Mouse (Mus musculus): Measurements from ENCODE around the gene Tle2. TPM values are rescaled to one million over a fixed set of nuclear protein-coding genes. Genes with fewer than 3 reads are reported as not detected.

Gene Tle2
- polyA plus RNA-seq, 1 experiment from 2014 or later, result 23.6 TPM

DNA sequence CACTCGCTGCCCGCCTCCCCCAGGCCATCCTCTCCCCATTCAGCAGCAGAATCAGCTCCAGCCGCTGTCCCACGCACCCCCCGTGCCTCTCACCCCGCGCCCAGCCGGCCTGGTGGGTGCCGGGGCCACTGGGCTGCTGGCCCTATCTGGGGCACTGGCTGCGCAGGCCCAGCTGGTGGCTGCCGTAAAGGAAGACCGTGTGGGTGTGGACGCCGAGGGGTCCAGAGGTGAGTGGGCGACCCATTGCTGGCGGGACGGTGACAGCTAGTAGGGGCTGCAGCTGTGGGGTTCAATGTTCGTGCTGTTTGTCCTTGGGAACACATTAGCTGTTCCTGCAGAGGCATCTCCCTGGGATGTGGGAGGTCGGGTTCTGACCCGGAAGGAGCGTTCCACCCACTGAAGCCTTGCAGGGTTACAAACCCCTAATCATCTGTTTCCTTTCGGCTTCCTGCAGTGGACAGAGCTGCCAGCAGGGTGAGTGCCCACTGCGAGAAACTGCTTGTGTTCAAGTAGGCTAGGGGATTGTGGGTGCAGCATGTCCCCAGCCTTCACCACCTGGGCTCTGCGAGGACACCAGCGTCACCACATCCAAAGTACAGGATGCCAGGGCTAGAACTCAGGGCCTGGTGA, 6.2 kb downstream of the Tle2 start:
- Histone ChIP-seq H3K4me1 (replicated peaks) (peaks cover 16% of the 10 kb centered on the region), H3K27me3 (peaks cover 3% of the 10 kb centered on the region; the same call in 1 of the 2 replicates), H3K9me3 (replicated peaks) (no peaks in the 10 kb centered on the region), H3K4me2 (no peak overlapping the region), H3K9ac (no peak overlapping the region), H3K27ac (no peak overlapping the region), H3K36me3 (peaks cover 5% of the 10 kb centered on the region; the same call in 1 of the 2 replicates), H3K4me3 (no peak overlapping the region)
- 50% methylated on average over 25 of the region's 25 CpGs for WGBS
- ATAC-seq (replicated peaks; ENCODE audit: insufficient number of reproducible peaks, insufficient read depth, low FRiP score, low read depth), result no peak

DNA sequence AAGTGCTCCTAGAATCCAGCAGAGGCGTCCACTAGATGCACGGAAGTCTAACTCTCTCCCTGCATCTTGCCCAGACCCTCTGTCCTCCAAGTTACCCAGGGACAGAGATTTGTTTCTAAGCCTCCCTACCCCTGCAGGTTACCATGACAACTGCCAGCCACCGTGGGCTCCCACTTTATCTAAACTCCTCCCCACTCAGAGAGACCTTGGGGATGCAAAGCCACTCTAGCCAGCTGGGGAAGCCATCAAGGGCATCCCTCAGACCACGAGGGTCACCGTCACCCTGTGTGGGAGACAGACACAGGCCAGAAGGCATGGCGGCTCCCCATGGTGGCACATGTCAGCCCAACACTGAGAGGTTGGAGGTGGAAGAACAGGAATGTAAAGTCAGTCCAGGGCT, 9.0 kb downstream of the Tle2 start:
- peaks cover 8% of the 10 kb centered on the region for H3K4me1 ChIP-seq (replicated peaks)
- H3K36me3 ChIP-seq, result peaks cover 22% of the 10 kb centered on the region
- no peak overlapping the region for H3K27ac ChIP-seq
- H3K4me3 ChIP-seq, result no peak overlapping the region
- WGBS, result 52% methylated on average over 6 of the region's 6 CpGs
- peaks cover 5% of the 10 kb centered on the region for H3K27me3 ChIP-seq
- no peak overlapping the region for H3K4me2 ChIP-seq
- H3K9me3 ChIP-seq (replicated peaks), result no peaks in the 10 kb centered on the region
- ATAC-seq (replicated peaks; ENCODE audit: insufficient number of reproducible peaks, insufficient read depth, low FRiP score, low read depth), result no peak
- H3K9ac ChIP-seq, result no peak overlapping the region

DNA sequence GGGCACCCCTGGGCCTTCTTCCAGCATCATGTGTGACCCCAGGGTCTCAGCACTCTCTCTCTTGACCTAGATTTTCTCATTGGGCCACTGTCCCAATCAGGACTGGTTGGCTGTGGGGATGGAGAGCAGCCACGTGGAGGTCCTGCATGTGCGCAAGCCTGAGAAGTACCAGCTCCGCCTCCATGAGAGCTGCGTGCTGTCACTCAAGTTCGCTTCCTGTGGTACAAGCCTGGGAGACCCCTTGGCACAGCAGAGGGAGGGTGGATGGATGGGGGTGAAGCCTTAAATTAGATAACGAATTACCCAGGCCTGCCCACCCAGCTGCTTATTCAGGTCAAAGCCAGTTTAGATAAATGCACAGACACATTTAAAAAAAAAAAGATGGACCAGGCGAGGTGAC, 14.4 kb downstream of the Tle2 start:
- Histone ChIP-seq H3K4me1 (replicated peaks) (no peaks in the 10 kb centered on the region), H3K27ac (no peak overlapping the region), H3K4me3 (no peak overlapping the region), H3K36me3 (peaks cover 27% of the 10 kb centered on the region), H3K9me3 (replicated peaks) (no peaks in the 10 kb centered on the region), H3K4me2 (no peak overlapping the region), H3K27me3 (peaks cover 6% of the 10 kb centered on the region), H3K9ac (no peak overlapping the region)
- no peak for ATAC-seq (replicated peaks; ENCODE audit: insufficient number of reproducible peaks, insufficient read depth, low FRiP score, low read depth)
- WGBS, result 61% methylated on average over 7 of the region's 7 CpGs

DNA sequence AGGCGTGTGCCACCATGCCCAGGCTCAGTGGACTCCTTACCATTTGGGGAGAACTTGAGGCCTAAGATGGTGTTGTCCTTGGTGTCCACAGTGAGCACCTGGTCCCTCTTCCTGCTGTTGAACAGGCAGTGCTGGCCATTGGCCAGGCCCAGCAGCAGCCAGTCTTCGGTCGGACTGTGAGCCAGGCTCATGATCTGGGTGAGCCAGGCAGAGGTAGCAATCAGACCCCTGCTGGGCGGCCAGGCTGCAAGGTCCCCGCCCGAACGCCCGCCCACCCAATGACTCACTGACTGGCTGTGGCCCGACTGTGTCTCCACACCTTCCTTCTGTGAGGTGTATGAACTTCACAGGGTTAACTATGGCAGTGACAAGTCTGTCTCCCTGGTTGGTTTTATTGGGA, 17.5 kb downstream of the Tle2 start:
- no peak for ATAC-seq (replicated peaks; ENCODE audit: insufficient number of reproducible peaks, insufficient read depth, low FRiP score, low read depth)

DNA sequence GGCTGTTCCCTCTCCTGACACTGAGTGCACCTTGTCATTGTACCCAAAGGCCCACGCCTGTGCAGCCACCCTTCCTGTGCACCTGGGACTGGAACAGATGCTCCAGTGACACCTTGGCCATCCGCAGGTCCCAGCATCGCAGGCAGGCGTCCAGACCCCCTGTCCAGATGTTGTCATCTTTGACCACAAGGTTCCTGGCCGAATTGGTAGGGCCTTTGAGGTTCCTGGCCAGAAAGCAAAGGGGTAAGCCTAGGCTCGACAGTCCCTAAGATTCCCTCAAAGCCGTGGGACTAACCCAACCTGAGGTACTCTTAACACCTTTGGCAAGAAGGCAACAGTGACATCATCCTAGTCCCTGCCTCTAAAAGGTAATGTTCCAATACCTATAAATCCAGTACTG, 18.3 kb downstream of the Tle2 start:
- Histone ChIP-seq H3K27me3 (peaks cover 16% of the 10 kb centered on the region), H3K4me3 (no peak overlapping the region), H3K9ac (no peak overlapping the region), H3K4me1 (replicated peaks) (peaks cover 24% of the 10 kb centered on the region), H3K36me3 (peaks cover 10% of the 10 kb centered on the region), H3K27ac (no peak overlapping the region), H3K4me2 (no peak overlapping the region), H3K9me3 (replicated peaks) (no peaks in the 10 kb centered on the region)
- no peak for ATAC-seq (replicated peaks; ENCODE audit: insufficient number of reproducible peaks, insufficient read depth, low FRiP score, low read depth)
- WGBS, result 76% methylated on average over 7 of the region's 7 CpGs

More for the DNA sequence above, 17.5 kb downstream of the Tle2 start:
- Histone ChIP-seq H3K4me3 (no peak overlapping the region), H3K4me1 (replicated peaks) (peaks cover 16% of the 10 kb centered on the region), H3K27ac (no peak overlapping the region), H3K9ac (no peak overlapping the region), H3K9me3 (replicated peaks) (no peaks in the 10 kb centered on the region), H3K36me3 (peaks cover 13% of the 10 kb centered on the region), H3K4me2 (no peak overlapping the region), H3K27me3 (peaks cover 19% of the 10 kb centered on the region)
- 60% methylated on average over 9 of the region's 9 CpGs for WGBS

DNA sequence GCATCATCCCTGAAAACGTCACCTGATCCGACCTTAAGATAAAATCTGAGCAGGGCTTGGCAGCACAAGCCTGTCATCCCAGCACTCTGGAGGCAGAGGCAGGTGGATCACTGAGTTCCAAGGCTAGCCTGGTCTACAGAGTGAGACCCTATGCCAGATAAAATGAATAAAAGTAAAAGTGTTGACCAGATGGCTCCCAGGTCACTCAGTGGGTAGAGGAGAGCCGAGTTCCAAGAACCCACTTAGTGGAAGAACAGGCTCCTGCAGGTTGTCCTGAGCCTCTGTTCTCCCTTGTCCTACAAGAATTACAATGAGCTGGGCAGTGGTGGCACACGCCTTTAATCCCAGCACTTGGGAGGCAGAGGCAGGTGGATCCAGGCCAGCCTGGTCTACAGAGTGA, 18.9 kb downstream of the Tle2 start:
- no peak overlapping the region for H3K4me3 ChIP-seq
- H3K36me3 ChIP-seq, result peaks cover 6% of the 10 kb centered on the region; the same call in 1 of the 2 replicates
- no peaks in the 10 kb centered on the region for H3K9me3 ChIP-seq (replicated peaks)
- peaks cover 28% of the 10 kb centered on the region for H3K4me1 ChIP-seq (replicated peaks)
- peaks cover 16% of the 10 kb centered on the region for H3K27me3 ChIP-seq
- no peak overlapping the region for H3K27ac ChIP-seq
- H3K9ac ChIP-seq, result no peak overlapping the region
- no peak overlapping the region for H3K4me2 ChIP-seq
- WGBS, result 65% methylated on average over 4 of the region's 4 CpGs
- no peak for ATAC-seq (replicated peaks; ENCODE audit: insufficient number of reproducible peaks, insufficient read depth, low FRiP score, low read depth)

DNA sequence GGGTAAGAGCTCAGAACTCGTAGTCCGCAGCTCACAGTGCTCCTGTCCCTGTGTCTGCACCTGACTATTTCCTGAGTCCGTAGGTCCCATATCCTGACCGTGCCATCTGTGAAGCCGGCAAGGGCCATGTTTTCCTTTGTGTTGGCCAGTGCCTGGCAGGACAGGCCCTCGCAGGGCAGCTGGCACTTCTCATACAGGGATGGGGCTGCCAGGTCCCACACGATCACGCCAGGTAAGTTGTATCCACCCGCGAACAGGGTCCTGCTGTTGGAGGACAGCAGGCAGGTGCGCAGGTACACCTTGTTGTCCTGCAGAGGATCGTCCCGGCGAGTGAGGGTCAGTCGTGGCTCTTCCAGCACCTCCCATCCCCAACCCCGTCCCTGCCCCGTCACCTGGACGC, 19.6 kb downstream of the Tle2 start:
- 71% methylated on average over 18 of the region's 18 CpGs for WGBS
- peaks cover 28% of the 10 kb centered on the region for H3K4me1 ChIP-seq (replicated peaks)
- ATAC-seq (replicated peaks; ENCODE audit: insufficient number of reproducible peaks, insufficient read depth, low FRiP score, low read depth), result no peak
- H3K36me3 ChIP-seq, result peaks cover 6% of the 10 kb centered on the region; the same call in 1 of the 2 replicates
- H3K4me3 ChIP-seq, result no peak overlapping the region
- H3K27me3 ChIP-seq, result peaks cover 16% of the 10 kb centered on the region
- no peak overlapping the region for H3K9ac ChIP-seq
- H3K27ac ChIP-seq, result no peak overlapping the region
- no peaks in the 10 kb centered on the region for H3K9me3 ChIP-seq (replicated peaks)
- no peak overlapping the region for H3K4me2 ChIP-seq

DNA sequence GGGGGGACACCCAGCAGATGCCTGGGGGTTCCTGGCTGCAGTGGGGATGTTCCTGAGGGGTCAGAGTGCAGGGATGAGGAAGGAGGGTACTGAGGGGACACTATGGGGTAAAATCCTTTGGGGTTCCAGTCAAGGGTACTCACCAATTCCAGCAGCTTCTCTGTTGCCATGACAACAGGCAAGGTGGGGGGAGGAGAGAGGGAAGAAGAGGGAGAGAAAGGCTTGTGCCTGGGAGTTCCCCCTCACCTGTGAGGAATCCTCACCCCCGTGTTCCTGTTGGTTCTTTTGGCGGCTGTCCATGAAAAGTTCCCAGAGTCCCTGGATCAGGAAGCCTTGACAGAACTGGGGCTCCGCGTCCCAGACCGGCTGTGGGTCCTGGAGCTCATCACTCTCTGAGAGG, 21.2 kb downstream of the Tle2 start:
- H3K4me1 ChIP-seq (replicated peaks), result peaks cover 36% of the 10 kb centered on the region
- no peak for ATAC-seq (replicated peaks; ENCODE audit: insufficient number of reproducible peaks, insufficient read depth, low FRiP score, low read depth)
- no peak overlapping the region for H3K4me3 ChIP-seq
- peaks cover 16% of the 10 kb centered on the region for H3K27me3 ChIP-seq
- 51% methylated on average over 5 of the region's 5 CpGs for WGBS
- no peak overlapping the region for H3K4me2 ChIP-seq
- H3K36me3 ChIP-seq, result no peaks in the 10 kb centered on the region
- no peak overlapping the region for H3K9ac ChIP-seq
- peak overlapping the region; percentile 81; the same call in 1 of the 2 replicates for H3K27ac ChIP-seq
- H3K9me3 ChIP-seq (replicated peaks), result no peaks in the 10 kb centered on the region

DNA sequence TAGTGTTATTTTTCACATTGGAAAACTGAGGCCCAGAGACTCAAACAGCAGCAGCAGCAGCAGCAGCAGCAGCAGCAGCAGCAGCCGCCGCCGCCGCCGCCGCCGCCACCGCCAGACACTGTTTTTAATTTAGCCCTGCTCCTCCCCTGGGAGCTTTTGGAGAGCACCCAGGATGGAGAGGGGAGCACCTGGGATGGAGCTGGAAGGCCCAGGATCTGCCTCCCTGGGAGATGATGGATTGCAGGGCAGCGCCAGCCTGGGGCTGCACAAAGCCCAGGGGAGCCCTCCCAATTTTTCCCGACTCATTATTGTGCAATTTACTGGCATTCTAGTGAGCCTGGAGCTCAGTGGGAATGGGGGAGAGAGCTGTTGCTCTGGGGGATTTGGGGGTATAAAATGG, 22.2 kb downstream of the Tle2 start:
- ATAC-seq (replicated peaks; ENCODE audit: insufficient number of reproducible peaks, insufficient read depth, low FRiP score, low read depth), result no peak
- peak overlapping the region; percentile 38 for H3K4me3 ChIP-seq
- peak overlapping the region; percentile 50 for H3K9ac ChIP-seq
- H3K36me3 ChIP-seq, result no peaks in the 10 kb centered on the region
- peak overlapping the region; percentile 67 for H3K4me2 ChIP-seq
- peaks cover 16% of the 10 kb centered on the region for H3K27me3 ChIP-seq
- H3K27ac ChIP-seq, result peak overlapping the region; percentile 81
- no peaks in the 10 kb centered on the region for H3K9me3 ChIP-seq (replicated peaks)
- WGBS, result 8% methylated on average over 10 of the region's 10 CpGs
- peaks cover 44% of the 10 kb centered on the region for H3K4me1 ChIP-seq (replicated peaks)

DNA sequence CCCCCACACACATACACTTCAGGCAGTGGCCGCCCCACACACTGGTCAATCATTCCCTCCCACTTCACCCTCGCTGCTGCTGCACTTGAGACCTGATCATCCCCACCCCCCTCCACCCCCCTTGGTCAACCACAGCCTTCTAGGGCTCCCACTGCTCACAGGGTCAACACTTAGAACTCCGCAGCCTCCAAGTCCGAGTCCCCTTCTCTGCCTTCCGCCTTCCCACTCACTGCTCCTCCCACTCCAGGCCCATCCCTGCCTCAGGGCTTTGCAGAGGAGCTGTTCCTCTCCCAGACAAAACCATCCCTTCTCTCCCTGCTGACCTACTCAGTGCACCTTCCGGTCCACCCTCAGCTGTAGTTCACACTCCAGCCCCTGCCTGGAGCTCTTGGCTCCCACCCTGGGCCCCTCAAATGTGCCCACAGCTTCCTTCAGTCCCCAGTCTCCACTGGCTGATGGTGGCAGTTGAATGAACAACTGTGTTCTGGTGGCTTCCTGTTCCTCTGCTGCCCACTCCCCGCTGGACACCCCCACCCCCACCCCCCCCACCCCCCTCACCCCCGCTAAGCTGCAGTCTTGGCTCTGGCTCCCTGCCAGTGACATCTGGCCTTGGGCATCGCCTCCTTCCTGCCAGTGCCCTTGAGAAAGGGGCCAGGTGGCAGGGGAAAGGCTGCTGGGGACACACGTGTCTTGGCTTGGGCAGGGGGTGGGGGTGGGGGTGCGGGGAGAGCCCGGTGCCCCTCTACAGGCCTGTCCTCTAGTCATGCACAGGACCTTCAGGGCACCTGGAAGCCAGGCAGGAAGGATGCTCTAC, 23.0 kb downstream of the Tle2 start:
- Histone ChIP-seq H3K4me3 (peak overlapping the region; percentile 38), H3K9me3 (replicated peaks) (no peaks in the 10 kb centered on the region), H3K27me3 (peaks cover 16% of the 10 kb centered on the region), H3K27ac (peak overlapping the region; percentile 81), H3K9ac (peak overlapping the region; percentile 50), H3K36me3 (no peaks in the 10 kb centered on the region), H3K4me2 (peak overlapping the region; percentile 67), H3K4me1 (replicated peaks) (peaks cover 46% of the 10 kb centered on the region)
- WGBS, result 8% methylated on average over 12 of the region's 12 CpGs
- ATAC-seq (replicated peaks; ENCODE audit: insufficient number of reproducible peaks, insufficient read depth, low FRiP score, low read depth), result peak; percentile 28

DNA sequence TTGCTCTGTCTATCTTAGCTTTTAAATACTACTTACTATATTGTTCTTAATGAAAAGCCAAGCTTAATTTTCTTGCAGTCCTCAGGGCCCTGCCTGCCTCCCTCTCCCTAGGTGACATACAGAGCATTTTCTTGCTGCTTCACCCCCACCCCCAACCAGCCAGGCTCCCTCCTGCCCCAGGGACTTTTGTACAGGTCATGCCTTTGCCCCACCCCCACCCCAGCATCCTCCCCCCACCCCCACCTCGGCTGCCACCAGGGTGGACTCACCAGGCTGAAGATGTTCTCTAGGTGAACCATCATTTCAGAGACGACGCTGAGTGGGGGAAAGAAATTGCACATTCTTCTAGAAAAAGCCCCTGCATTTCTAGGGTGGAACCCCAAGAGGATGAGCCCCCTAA, 24.0 kb downstream of the Tle2 start:
- Histone ChIP-seq H3K36me3 (no peaks in the 10 kb centered on the region), H3K4me3 (no peak overlapping the region), H3K9me3 (replicated peaks) (no peaks in the 10 kb centered on the region), H3K27ac (no peak overlapping the region), H3K4me2 (no peak overlapping the region), H3K9ac (no peak overlapping the region), H3K4me1 (replicated peaks) (peaks cover 53% of the 10 kb centered on the region), H3K27me3 (peaks cover 16% of the 10 kb centered on the region)
- ATAC-seq (replicated peaks; ENCODE audit: insufficient number of reproducible peaks, insufficient read depth, low FRiP score, low read depth), result no peak
- WGBS, result 51% methylated on average over 3 of the region's 3 CpGs
